Mouse (Mus musculus) lung, embryonic 14.5 days (tissue): ENCODE measurements around the gene Kcnq4. TPM values are rescaled to one million over a fixed set of nuclear protein-coding genes. Genes with fewer than 3 reads are reported as not detected.
A peak's percentile ranks its signal among the peaks of the same experiment; 100 is the strongest.

Source experiments
- ATAC-seq: fragments of 200-750 bp; cut with Nextera tagmentation; 2 replicates; pipeline ENCODE4 v1.8.0; 2017; ENCODE audit warnings: mild to moderate bottlenecking, moderate TSS enrichment, moderate library complexity; ENCODE audit not compliant: insufficient read depth
- DNase-seq: peaks from one replicate; pipeline ENCODE4 v3.0.0-alpha.2; 2015
- H3K27ac ChIP-seq: fragments of 300-500 bp; sonication (generic); 2 replicates; pipeline ENCODE4 v1.5.1; 2014; ENCODE audit warnings: low read depth, mild to moderate bottlenecking, moderate library complexity
- H3K27me3 ChIP-seq: fragments of 300-500 bp; sonication (generic); 2 replicates; pipeline ENCODE4 v1.6.1; 2014; ENCODE audit warnings: low read length, control low read depth; ENCODE audit not compliant: insufficient read depth
- H3K36me3 ChIP-seq: fragments of 300-500 bp; sonication (generic); 2 replicates; pipeline ENCODE4 v1.6.1; 2014; ENCODE audit warnings: control low read depth; ENCODE audit not compliant: insufficient read depth
- H3K4me1 ChIP-seq: fragments of 300-500 bp; sonication (generic); 2 replicates; pipeline ENCODE4 v1.6.1; 2014; ENCODE audit warnings: antibody characterized with exemption, control low read depth; ENCODE audit not compliant: insufficient read depth
- H3K4me2 ChIP-seq: fragments of 300-500 bp; sonication (generic); 2 replicates; pipeline ENCODE4 v1.6.1; 2014; ENCODE audit warnings: mild to moderate bottlenecking
- H3K4me3 ChIP-seq: fragments of 300-500 bp; sonication (generic); 2 replicates; pipeline ENCODE4 v1.5.1; 2014; ENCODE audit warnings: low read depth, low read length
- H3K9ac ChIP-seq: fragments of 300-500 bp; sonication (generic); 2 replicates; pipeline ENCODE4 v1.6.1; 2014
- H3K9me3 ChIP-seq: fragments of 300-500 bp; sonication (generic); 2 replicates; pipeline ENCODE4 v1.6.1; 2016; ENCODE audit warnings: low read depth, low read length, control low read depth
- CTCF ChIP-seq: IDR thresholded peaks from 2 replicates; pipeline ENCODE4 v1.5.1; 2016; ENCODE audit warnings: antibody characterized with exemption, low read depth
- WGBS: fragments of 180-500 bp; shearing (Covaris S2); extraction: QIAGEN DNeasy Blood & Tissue Kit; methylation state at CpG from one replicate; pipeline ENCODE4 v1.1.7; 2014; 5-methylcytosine and 5-hydroxymethylcytosine counted together
- polyA plus RNA-seq: library from polyadenylated mRNA; unstranded; fragments of >200 nt; fragmentation: Nextera tagmentation; extraction: Ambion mirVana; gene quantifications from 2 replicates; pipeline ENCODE4 v1.2.1, GENCODE M21; 2014

The Kcnq4 gene
- polyA plus RNA-seq, 1 experiment from 2014 or later, result 4.5 TPM

DNA sequence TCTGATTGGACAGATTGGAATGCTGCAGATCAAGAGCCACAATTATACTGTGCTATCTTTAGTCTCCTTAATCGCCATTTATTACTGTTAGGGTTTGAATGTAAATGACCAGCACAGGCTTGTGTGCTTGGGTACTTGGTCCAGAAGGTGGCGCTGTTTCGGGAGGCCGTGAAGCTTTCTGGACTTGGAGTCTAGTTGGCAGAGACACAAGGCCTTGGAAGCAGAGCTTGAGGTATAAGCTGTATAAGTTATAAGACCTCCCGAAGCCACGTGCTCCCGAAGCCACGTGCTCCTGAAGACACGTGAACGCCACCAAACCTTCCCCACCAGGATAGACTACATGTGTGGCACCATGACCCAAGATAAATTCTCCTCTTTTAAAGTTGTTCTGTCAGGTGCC, 55.7 kb downstream of the Kcnq4 start:
- Histone ChIP-seq H3K27ac (no peak overlapping the region), H3K4me1 (no peaks in the 10 kb centered on the region), H3K9ac (no peak overlapping the region), H3K4me2 (no peak overlapping the region), H3K27me3 (peaks cover 11% of the 10 kb centered on the region), H3K9me3 (no peaks in the 10 kb centered on the region), H3K4me3 (no peak overlapping the region), H3K36me3 (no peaks in the 10 kb centered on the region)
- peak; percentile 69 for TF ChIP-seq CTCF
- whole genome bisulfite sequencing, result 42% methylated on average over 10 of the region's 10 CpGs
- DNase-seq (peak; percentile 68), ATAC-seq (no peak)

- Histone ChIP-seq H3K4me2 (no peak overlapping the region), H3K4me3 (no peak overlapping the region), H3K4me1 (no peaks in the 10 kb centered on the region), H3K36me3 (no peaks in the 10 kb centered on the region), H3K27me3 (no peaks in the 10 kb centered on the region), H3K27ac (no peak overlapping the region), H3K9ac (no peak overlapping the region), H3K9me3 (no peaks in the 10 kb centered on the region)
- DNase-seq, result no peak
- TF ChIP-seq CTCF, result no peak
- 61% methylated on average over 6 of the region's 6 CpGs for WGBS
- no peak for ATAC-seq
These were observed 59.1 kb downstream of the Kcnq4 start for GRCm38 (mm10) chr4:120689317-120689716.

GRCm38 (mm10) chr4:120687282-120687681, 61.1 kb downstream of the Kcnq4 start:
- no peaks in the 10 kb centered on the region for H3K27me3 ChIP-seq
- no peaks in the 10 kb centered on the region for H3K4me1 ChIP-seq
- no peak overlapping the region for H3K4me2 ChIP-seq
- peak; percentile 14; the same call in 1 of the 2 replicates for ATAC-seq
- no peak overlapping the region for H3K9ac ChIP-seq
- H3K36me3 ChIP-seq, result no peaks in the 10 kb centered on the region
- DNase-seq, result no peak
- no peaks in the 10 kb centered on the region for H3K9me3 ChIP-seq
- no peak overlapping the region for H3K4me3 ChIP-seq
- WGBS, result 41% methylated on average over 6 of the region's 6 CpGs
- H3K27ac ChIP-seq, result no peak overlapping the region
- TF ChIP-seq CTCF, result no peak

DNA sequence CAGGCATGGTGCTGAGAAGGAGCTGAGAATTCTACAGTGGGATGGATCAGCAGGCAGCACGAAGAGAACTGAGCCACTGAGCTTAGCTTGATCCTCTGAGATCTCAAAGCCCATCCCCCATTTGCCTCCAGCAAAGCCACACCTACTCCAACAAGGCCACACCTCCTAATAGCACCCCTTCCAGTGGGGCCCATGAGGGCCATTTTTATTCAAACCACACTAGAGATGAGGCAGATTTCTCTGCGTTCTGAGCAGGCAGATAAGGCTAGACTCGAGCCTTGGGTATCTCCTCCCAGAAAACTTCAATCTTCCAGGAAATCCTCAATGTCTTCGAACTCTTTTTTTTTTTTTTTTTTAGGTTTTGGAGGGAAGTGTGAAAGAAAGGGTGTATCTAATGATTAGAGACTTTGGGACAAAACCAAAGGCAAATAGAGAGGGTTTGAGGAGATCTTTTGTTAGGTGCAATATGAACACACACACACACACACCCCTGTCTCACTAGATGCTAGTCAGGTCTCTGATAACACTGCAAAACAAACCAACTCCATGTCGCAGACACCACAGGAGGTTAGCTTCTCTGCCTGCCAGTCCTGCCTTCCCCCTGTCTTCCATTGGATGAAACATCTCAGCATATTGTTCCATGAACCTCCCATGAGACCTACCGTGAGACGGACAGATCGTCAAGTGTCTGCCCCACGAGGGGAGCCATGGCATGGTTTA, 65.0 kb downstream of the Kcnq4 start:
- WGBS, result 40% methylated on average over 9 of the region's 9 CpGs
- Histone ChIP-seq H3K4me3 (no peak overlapping the region), H3K4me2 (no peak overlapping the region), H3K9ac (no peak overlapping the region), H3K36me3 (no peaks in the 10 kb centered on the region), H3K9me3 (no peaks in the 10 kb centered on the region), H3K27me3 (no peaks in the 10 kb centered on the region), H3K4me1 (no peaks in the 10 kb centered on the region), H3K27ac (no peak overlapping the region)
- no peak for TF ChIP-seq CTCF
- no peak for ATAC-seq
- no peak for DNase-seq

GRCm38 (mm10) chr4:120682168-120682567, 66.2 kb downstream of the Kcnq4 start:
- no peaks in the 10 kb centered on the region for H3K36me3 ChIP-seq
- DNase-seq, result peak; percentile 79
- no peaks in the 10 kb centered on the region for H3K4me1 ChIP-seq
- H3K4me2 ChIP-seq, result no peak overlapping the region
- no peak overlapping the region for H3K4me3 ChIP-seq
- 35% methylated on average over 10 of the region's 10 CpGs for WGBS
- H3K27ac ChIP-seq, result no peak overlapping the region
- ATAC-seq, result no peak
- no peaks in the 10 kb centered on the region for H3K9me3 ChIP-seq
- no peaks in the 10 kb centered on the region for H3K27me3 ChIP-seq
- no peak overlapping the region for H3K9ac ChIP-seq
- TF ChIP-seq CTCF, result peak; percentile 86

- Histone ChIP-seq H3K27me3 (no peaks in the 10 kb centered on the region), H3K36me3 (no peaks in the 10 kb centered on the region), H3K27ac (no peak overlapping the region), H3K4me2 (no peak overlapping the region), H3K9me3 (no peaks in the 10 kb centered on the region), H3K4me1 (no peaks in the 10 kb centered on the region), H3K9ac (no peak overlapping the region), H3K4me3 (no peak overlapping the region)
- 50% methylated on average over 7 of the region's 7 CpGs for WGBS
- ATAC-seq (no peak), DNase-seq (peak; percentile 63)
- peak; percentile 80 for TF ChIP-seq CTCF
These were observed 67.5 kb downstream of the Kcnq4 start for GRCm38 (mm10) chr4:120680953-120681352.

DNA sequence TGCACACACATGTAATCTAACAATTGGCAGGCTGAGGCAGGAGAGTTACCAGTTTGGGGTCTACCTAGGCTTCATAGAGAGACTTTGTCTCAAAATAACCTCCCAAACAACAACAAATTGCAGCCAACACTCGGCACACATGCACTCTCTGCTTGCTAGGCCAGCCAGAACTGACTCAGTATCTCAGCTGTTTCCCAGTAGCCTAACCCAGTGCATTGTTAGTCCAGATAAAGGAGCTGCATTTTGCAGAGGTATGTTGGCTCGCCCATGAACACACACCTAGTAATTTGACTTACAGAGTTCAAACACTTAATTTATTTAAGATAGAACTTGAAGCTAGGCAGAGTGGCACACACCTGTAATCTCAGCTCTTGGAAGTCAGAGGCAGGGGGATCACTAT, 72.8 kb downstream of the Kcnq4 start:
- Histone ChIP-seq H3K36me3 (no peaks in the 10 kb centered on the region), H3K27me3 (no peaks in the 10 kb centered on the region), H3K4me3 (no peak overlapping the region), H3K4me1 (no peaks in the 10 kb centered on the region), H3K9ac (no peak overlapping the region), H3K27ac (no peak overlapping the region), H3K9me3 (no peaks in the 10 kb centered on the region), H3K4me2 (no peak overlapping the region)
- WGBS, result 41% methylated on average over 2 of the region's 2 CpGs
- no peak for ATAC-seq
- TF ChIP-seq CTCF, result no peak
- DNase-seq, result no peak
